Mouse (Mus musculus) liver, embryonic 14.5 days (tissue): ENCODE measurements around the gene Flt3l. TPM values are rescaled to one million over a fixed set of nuclear protein-coding genes. Genes with fewer than 3 reads are reported as not detected.

ENCODE experiments used
- ATAC-seq: fragments of 200-750 bp; cut with Nextera tagmentation; 2 replicates; pipeline ENCODE4 v1.8.0; 2017; ENCODE audit warnings: moderate number of reproducible peaks, mild to moderate bottlenecking, moderate library complexity; ENCODE audit not compliant: insufficient read depth
- DNase-seq, 3 experiments: peaks; one replicate each; pipeline ENCODE4 v3.0.0-alpha.2; 2012 to 2013; ENCODE audit warnings: low read depth in 3 of 3, low spot score in 3 of 3
- H3K27ac ChIP-seq: fragments of 300-500 bp; sonication (generic); 2 replicates; pipeline ENCODE4 v1.5.1; 2014; ENCODE audit warnings: moderate library complexity, mild to moderate bottlenecking, control low read depth, inconsistent platforms
- H3K27me3 ChIP-seq: fragments of 300-500 bp; sonication (generic); 2 replicates; pipeline ENCODE4 v1.6.1; 2014; ENCODE audit warnings: mild to moderate bottlenecking, low read length, moderate library complexity; ENCODE audit not compliant: control insufficient read depth, insufficient read depth
- H3K36me3 ChIP-seq: fragments of 300-500 bp; sonication (generic); replicated peaks from 2 replicates; pipeline ENCODE4 v1.6.1; 2014; ENCODE audit warnings: low read depth; ENCODE audit not compliant: control insufficient read depth, insufficient read depth
- H3K4me1 ChIP-seq, 2 experiments: fragments of 200-500 bp in 1 of 2; fragments of 300-500 bp in 1 of 2; sonication (generic) in 1 of 2; replicated peaks; 2 replicates each; pipeline ENCODE4 v1.6.1; 2012 to 2014; ENCODE audit warnings: antibody characterized with exemption in 1 of 2, inconsistent platforms in 1 of 2, low read length in 1 of 2; ENCODE audit not compliant: control insufficient read depth in 2 of 2, insufficient read depth in 2 of 2
- H3K4me2 ChIP-seq: fragments of 300-500 bp; sonication (generic); 2 replicates; pipeline ENCODE4 v1.6.1; 2014; ENCODE audit warnings: low read depth, mild to moderate bottlenecking, control low read depth, moderate library complexity
- H3K4me3 ChIP-seq, 2 experiments: fragments of 200-500 bp in 1 of 2; fragments of 300-500 bp in 1 of 2; sonication (generic) in 1 of 2; 2 replicates each; pipeline ENCODE4 v1.5.1; 2012 to 2014; ENCODE audit warnings: low read depth in 2 of 2, low read length in 2 of 2, mild to moderate bottlenecking in 2 of 2, control low read depth in 1 of 2, inconsistent platforms in 1 of 2, moderate library complexity in 1 of 2; ENCODE audit not compliant: insufficient read depth in 1 of 2
- H3K9ac ChIP-seq: fragments of 300-500 bp; sonication (generic); replicated peaks from 2 replicates; pipeline ENCODE4 v1.6.1; 2014; ENCODE audit warnings: mild to moderate bottlenecking, control low read depth, moderate library complexity
- H3K9me3 ChIP-seq: fragments of 300-500 bp; sonication (generic); 2 replicates; pipeline ENCODE4 v1.6.1; 2016; ENCODE audit warnings: low read length, mixed read lengths; ENCODE audit not compliant: control insufficient read depth
- CTCF ChIP-seq: IDR thresholded peaks from 2 replicates; pipeline ENCODE4 v1.5.1; 2016; ENCODE audit warnings: antibody characterized with exemption, low read depth, control low read depth
- EP300 ChIP-seq: IDR thresholded peaks from 2 replicates; pipeline ENCODE4 v1.6.1; 2016; ENCODE audit warnings: antibody characterized with exemption, low read depth
- WGBS: fragments of 180-500 bp; shearing (Covaris S2); extraction: QIAGEN DNeasy Blood & Tissue Kit; methylation state at CpG from one replicate; pipeline ENCODE4 v1.1.7; 2014; ENCODE audit not compliant: insufficient replicate concordance; 5-methylcytosine and 5-hydroxymethylcytosine counted together
- polyA plus RNA-seq, 2 experiments: library from polyadenylated mRNA; depleted of rRNA in 1 of 2; stranded (reverse) in 1 of 2; unstranded in 1 of 2; fragments of >200 nt; fragmentation: Nextera tagmentation in 1 of 2; extraction: Ambion mirVana in 1 of 2; gene quantifications; 2 replicates each; pipeline versions ENCODE4 v1.2.1 to v1.2.3; 2012 to 2014

The Flt3l gene
- polyA plus RNA-seq (2012; rRNA removed) (12.1 and 13.4 TPM in 2 replicates), polyA plus RNA-seq (2014; fragmentation: Nextera tagmentation; extraction: Ambion mirVana) (3.9 and 5.5 TPM in 2 replicates)

DNA sequence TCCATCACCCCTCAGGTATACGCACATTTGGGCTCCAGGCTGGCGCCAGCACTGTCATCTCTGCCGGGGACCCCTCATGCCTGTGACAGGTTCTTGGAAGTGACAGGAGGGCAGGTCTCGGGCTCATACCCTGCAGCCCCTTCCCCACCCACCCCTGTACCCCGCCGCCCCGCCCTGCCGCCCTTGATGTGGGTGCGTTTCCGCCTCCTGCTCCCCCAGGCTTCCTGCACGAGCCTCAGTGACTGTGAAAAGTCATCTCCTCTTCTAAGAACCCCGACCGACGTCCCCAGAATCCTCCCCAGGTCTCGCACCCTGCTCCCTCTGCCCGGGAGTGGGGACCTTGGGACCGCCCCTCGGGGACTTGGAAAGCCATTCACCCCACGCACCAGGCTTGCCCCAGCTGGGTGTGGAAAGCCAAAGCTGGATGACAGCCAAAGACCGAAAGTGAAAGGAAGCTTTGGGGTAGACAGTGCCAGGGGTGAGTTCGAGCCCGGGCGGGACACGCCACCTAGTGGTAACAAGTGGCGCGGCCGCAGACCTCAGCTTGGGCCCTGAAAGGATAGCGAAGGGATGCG is at the start of gene Flt3l, which contains the start of gene Gm45713:
Gene Flt3l (minus strand): TSS at position 440 of the 575 bp plus-strand sequence.
Gene Gm45713 (minus strand): TSS at position 239 of the 575 bp plus-strand sequence.
- DNase-seq (peak; percentile 78 to 84 (median 79)), ATAC-seq (peak; percentile 70)
- TF ChIP-seq EP300 (no peak), CTCF (peak; percentile 100)
- Histone ChIP-seq H3K9me3 (no peaks in the 10 kb centered on the region), H3K4me2 (peak within 1 kb of the TSS; percentile 67), H3K4me1 (peaks cover 20 to 42% of the 10 kb centered on the region in 2 experiments), H3K9ac (peak within 1 kb of the TSS; percentile 70), H3K27me3 (no peaks in the 10 kb centered on the region), H3K4me3 (peak within 1 kb of the TSS; percentile 74 to 79), H3K27ac (peak within 1 kb of the TSS; percentile 51), H3K36me3 (no peaks in the 10 kb centered on the region)
- WGBS, result under 1% methylated on average over 29 of the region's 29 CpGs

DNA sequence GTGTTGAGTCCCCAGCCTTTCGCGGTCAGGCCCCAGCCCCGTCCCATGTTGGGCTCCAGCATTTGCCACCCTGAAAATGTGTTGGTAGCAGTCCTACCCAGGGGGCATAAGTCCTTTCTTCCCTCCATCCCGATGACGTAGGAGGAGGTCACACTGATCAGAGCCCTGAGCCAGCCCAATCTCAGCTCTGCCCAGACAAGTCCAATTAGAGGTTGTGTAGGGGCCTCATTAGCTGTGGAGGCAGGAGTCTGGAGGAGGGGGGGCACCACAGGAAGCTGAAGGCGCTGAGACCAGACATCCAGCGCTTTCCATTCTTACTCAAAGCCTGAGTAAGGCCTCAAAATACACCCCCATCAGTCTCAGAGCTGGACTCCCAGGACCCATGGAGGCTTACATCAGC is 49.7 kb upstream of the Flt3l start:
- H3K27me3 ChIP-seq, result peaks cover 38% of the 10 kb centered on the region
- no peaks in the 10 kb centered on the region; a peak in 1 of 4 replicates for H3K4me1 ChIP-seq
- no peaks in the 10 kb centered on the region for H3K9me3 ChIP-seq
- no peaks in the 10 kb centered on the region for H3K36me3 ChIP-seq
- no peak for TF ChIP-seq EP300
- no peak for TF ChIP-seq CTCF
- 53% methylated on average over 7 of the region's 7 CpGs for WGBS
- no peak for DNase-seq
- no peak for ATAC-seq
- H3K4me3 ChIP-seq, result no peak overlapping the region
- no peak overlapping the region for H3K27ac ChIP-seq
- H3K4me2 ChIP-seq, result no peak overlapping the region
- H3K9ac ChIP-seq, result no peak overlapping the region

DNA sequence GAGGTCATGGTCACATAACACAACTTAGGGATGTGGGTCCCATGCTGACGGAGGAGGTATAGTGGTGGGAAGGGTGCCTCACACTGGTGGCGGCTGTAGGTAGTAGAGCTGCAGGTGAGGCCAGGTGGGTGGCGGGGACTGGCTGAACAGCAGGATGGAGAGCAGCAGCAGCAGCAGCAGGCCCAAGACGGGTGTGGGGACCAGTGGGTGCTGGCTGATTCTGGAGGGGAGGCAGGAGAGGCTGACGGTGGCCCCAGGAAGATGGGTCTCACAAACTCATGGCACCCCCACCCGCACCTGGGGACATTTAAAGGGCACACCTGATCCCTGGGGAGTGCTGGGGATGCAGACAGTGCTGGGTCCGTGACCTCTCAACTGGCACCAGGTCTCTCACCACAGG is 47.4 kb upstream of the Flt3l start:
- Histone ChIP-seq H3K4me2 (no peak overlapping the region), H3K9me3 (no peaks in the 10 kb centered on the region), H3K4me1 (no peaks in the 10 kb centered on the region; a peak in 1 of 4 replicates), H3K27me3 (peaks cover 60% of the 10 kb centered on the region), H3K4me3 (no peak overlapping the region), H3K36me3 (no peaks in the 10 kb centered on the region), H3K9ac (no peak overlapping the region), H3K27ac (no peak overlapping the region)
- no peak for ATAC-seq
- no peak for DNase-seq
- WGBS, result 46% methylated on average over 7 of the region's 7 CpGs
- TF ChIP-seq CTCF, result no peak
- TF ChIP-seq EP300, result no peak

DNA sequence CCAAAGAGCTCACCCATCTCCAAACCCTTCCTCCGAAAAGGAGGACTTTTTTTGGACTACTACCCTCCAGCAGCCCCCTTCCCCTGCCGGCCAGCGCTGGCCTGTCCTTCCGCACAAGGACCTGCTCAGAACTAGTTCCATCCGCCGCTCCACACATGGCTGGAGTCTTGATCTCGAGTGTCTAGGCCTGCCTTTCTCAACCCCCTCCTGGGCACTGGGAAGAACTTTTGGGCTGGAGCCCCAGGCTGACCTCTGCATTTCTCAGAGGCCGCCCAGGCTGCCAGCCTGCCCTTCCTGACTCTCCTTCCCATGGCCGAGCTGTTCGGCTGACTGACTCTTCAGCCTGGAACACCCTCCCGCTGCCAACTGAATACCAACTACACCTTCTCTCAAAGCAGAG is 46.4 kb upstream of the Flt3l start:
- H3K9ac ChIP-seq, result no peak overlapping the region

DNA sequence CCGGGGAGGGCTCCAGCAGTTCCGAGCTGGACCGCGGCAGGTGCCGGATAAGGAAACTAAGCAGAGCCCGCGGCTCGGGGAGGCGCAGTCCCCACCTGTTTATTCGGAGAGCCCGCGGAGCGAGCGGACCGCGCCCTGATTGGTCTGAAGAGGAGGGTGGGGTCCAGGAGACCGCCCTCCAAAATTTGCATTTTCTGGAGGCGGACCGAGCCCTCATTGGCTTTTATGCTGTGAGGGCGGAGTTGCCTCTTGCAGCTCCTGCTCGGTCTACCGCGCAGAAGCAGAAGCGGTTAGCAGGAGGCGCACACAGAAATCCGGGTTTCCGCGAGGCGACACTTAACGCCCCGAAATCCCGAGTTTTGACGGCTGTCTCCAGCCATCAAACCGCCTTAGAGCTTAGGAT is 46.0 kb upstream of the Flt3l start:
- Histone ChIP-seq H3K27me3 (peaks cover 75% of the 10 kb centered on the region), H3K9me3 (no peaks in the 10 kb centered on the region), H3K27ac (no peak overlapping the region), H3K36me3 (no peaks in the 10 kb centered on the region), H3K4me3 (peak overlapping the region; percentile 4 to 21; a peak in 3 of 4 replicates), H3K4me1 (no peaks in the 10 kb centered on the region; a peak in 1 of 4 replicates), H3K9ac (no peak overlapping the region), H3K4me2 (peak overlapping the region; percentile 51)
- peak; percentile 83 to 89 (median 86) for DNase-seq
- TF ChIP-seq CTCF (no peak), EP300 (no peak)
- WGBS, result under 1% methylated on average over 34 of the region's 34 CpGs
- ATAC-seq, result peak; percentile 88

More for the DNA sequence above, 46.4 kb upstream of the Flt3l start:
- no peak for DNase-seq
- Histone ChIP-seq H3K9me3 (no peaks in the 10 kb centered on the region), H3K27ac (no peak overlapping the region), H3K4me1 (no peaks in the 10 kb centered on the region; a peak in 1 of 4 replicates), H3K4me2 (peak overlapping the region; percentile 51), H3K27me3 (peaks cover 71% of the 10 kb centered on the region), H3K36me3 (no peaks in the 10 kb centered on the region), H3K4me3 (no peak overlapping the region)
- ATAC-seq, result no peak; the same call in 1 of the 2 replicates
- WGBS, result 15% methylated on average over 11 of the region's 11 CpGs
- TF ChIP-seq EP300 (no peak), CTCF (no peak)
